Mouse (Mus musculus) MEL (cell line): ENCODE measurements around the gene Uba52. TPM values are rescaled to one million over a fixed set of nuclear protein-coding genes. Genes with fewer than 3 reads are reported as not detected.

Experiments
- DNase-seq: peaks from one replicate; pipeline ENCODE4 v3.0.0; 2011; ENCODE audit warnings: low read depth, low spot score
- H3K27ac ChIP-seq: 2 replicates; pipeline ENCODE4 v1.5.1; 2012; ENCODE audit warnings: low read depth, mild to moderate bottlenecking, control low read depth, low read length, moderate library complexity; ENCODE audit not compliant: control insufficient read depth
- H3K27me3 ChIP-seq, 2 experiments: fragments of 150-350 bp in 1 of 2; sonication (generic) in 1 of 2; 2 replicates each; pipeline ENCODE4 v1.6.1; 2012; ENCODE audit warnings: low read length in 2 of 2, mild to moderate bottlenecking in 2 of 2, improper control_type of control experiment in 1 of 2, moderate library complexity in 1 of 2; ENCODE audit not compliant: insufficient read depth in 2 of 2, control insufficient read depth in 1 of 2
- H3K36me3 ChIP-seq, 2 experiments: 2 replicates each; pipeline ENCODE4 v1.6.1; 2012 to 2014; ENCODE audit warnings: low read length in 2 of 2, improper control_type of control experiment in 1 of 2, inconsistent platforms in 1 of 2, mild to moderate bottlenecking in 1 of 2; ENCODE audit not compliant: insufficient read depth in 2 of 2, control insufficient read depth in 1 of 2
- H3K4me1 ChIP-seq, 2 experiments: fragments of 150-350 bp in 1 of 2; sonication (generic) in 1 of 2; 2 replicates each; pipeline ENCODE4 v1.6.1; 2012; ENCODE audit warnings: low read length in 2 of 2, improper control_type of control experiment in 1 of 2, mild to moderate bottlenecking in 1 of 2; ENCODE audit not compliant: insufficient read depth in 2 of 2, control insufficient read depth in 1 of 2
- H3K4me3 ChIP-seq, 2 experiments: fragments of 150-350 bp in 1 of 2; sonication (generic) in 1 of 2; 2 replicates each; pipeline ENCODE4 v1.5.1; 2012; ENCODE audit warnings: low read depth in 2 of 2, low read length in 2 of 2, mild to moderate bottlenecking in 2 of 2, moderate library complexity in 2 of 2, control low read depth in 1 of 2, improper control_type of control experiment in 1 of 2; ENCODE audit not compliant: control insufficient read depth in 1 of 2, insufficient read depth in 1 of 2
- H3K79me2 ChIP-seq: 2 replicates; pipeline ENCODE4 v1.6.1; 2012; ENCODE audit warnings: mild to moderate bottlenecking, low read length, moderate library complexity; ENCODE audit not compliant: control insufficient read depth, poor library complexity, insufficient read depth
- H3K9ac ChIP-seq: 2 replicates; pipeline ENCODE4 v1.6.1; 2012; ENCODE audit warnings: low read depth, mild to moderate bottlenecking, control low read depth, low read length, moderate library complexity; ENCODE audit not compliant: control insufficient read depth, poor library complexity, severe bottlenecking
- H3K9me3 ChIP-seq: fragments of 150-350 bp; sonication (generic); replicated peaks from 2 replicates; pipeline ENCODE4 v1.6.1; 2012; ENCODE audit warnings: mild to moderate bottlenecking, low read length, improper control_type of control experiment, moderate library complexity; ENCODE audit not compliant: insufficient read depth
- CHD1 ChIP-seq: IDR thresholded peaks from 2 replicates; pipeline ENCODE4 v1.6.1; 2012; ENCODE audit warnings: low read depth, mild to moderate bottlenecking, inconsistent platforms, low read length, improper control_type of control experiment
- CTCF ChIP-seq, 3 experiments: IDR thresholded peaks in 2 of 3; conservative IDR thresholded peaks in 1 of 3; 2 replicates each; pipeline ENCODE4 v1.5.1; 2011 to 2012; ENCODE audit warnings: low read length in 3 of 3, low read depth in 2 of 3, mild to moderate bottlenecking in 2 of 3, improper control_type of control experiment in 1 of 3, inconsistent platforms in 1 of 3, mixed read lengths in 1 of 3, moderate library complexity in 1 of 3; ENCODE audit not compliant: control insufficient read depth in 1 of 3, insufficient read depth in 1 of 3, poor library complexity in 1 of 3, severe bottlenecking in 1 of 3
- E2F4 ChIP-seq: IDR thresholded peaks from 2 replicates; pipeline ENCODE4 v1.6.1; 2011; ENCODE audit warnings: low read depth, low read length, improper control_type of control experiment, borderline replicate concordance
- EP300 ChIP-seq, 2 experiments: IDR thresholded peaks; 2 replicates each; pipeline ENCODE4 v1.6.1; 2011; ENCODE audit warnings: improper control_type of control experiment in 2 of 2, low read length in 2 of 2, low read depth in 1 of 2, mild to moderate bottlenecking in 1 of 2
- ETS1 ChIP-seq: IDR thresholded peaks from 2 replicates; pipeline ENCODE4 v1.6.1; 2012; ENCODE audit warnings: low read depth, mild to moderate bottlenecking, inconsistent platforms, low read length, improper control_type of control experiment, moderate library complexity
- GABPA ChIP-seq: IDR thresholded peaks from 2 replicates; pipeline ENCODE4 v1.6.1; 2012; ENCODE audit warnings: low read depth, mild to moderate bottlenecking, inconsistent platforms, low read length, improper control_type of control experiment, moderate library complexity
- JUND ChIP-seq: IDR thresholded peaks from 2 replicates; pipeline ENCODE4 v1.6.1; 2011; ENCODE audit warnings: low read depth, mild to moderate bottlenecking, improper control_type of control experiment, low read length
- KAT2A ChIP-seq: conservative IDR thresholded peaks from 2 replicates; pipeline ENCODE4 v1.6.1; 2012; ENCODE audit warnings: low read depth, low read length, improper control_type of control experiment, inconsistent platforms
- MEF2A ChIP-seq: IDR thresholded peaks from 2 replicates; pipeline ENCODE4 v1.6.1; 2014; ENCODE audit warnings: low read depth, mild to moderate bottlenecking, inconsistent platforms, low read length, improper control_type of control experiment; ENCODE audit not compliant: poor library complexity, insufficient replicate concordance, severe bottlenecking; ENCODE audit errors: extremely low read depth
- MYC ChIP-seq: IDR thresholded peaks from 2 replicates; pipeline ENCODE4 v1.6.1; 2011; ENCODE audit warnings: low read depth, mild to moderate bottlenecking, low read length, improper control_type of control experiment, moderate library complexity
- NRF1 ChIP-seq: IDR thresholded peaks from 2 replicates; pipeline ENCODE4 v1.6.1; 2014; ENCODE audit warnings: low read depth, mild to moderate bottlenecking, inconsistent platforms, low read length, improper control_type of control experiment, moderate library complexity; ENCODE audit not compliant: poor library complexity, insufficient read depth, severe bottlenecking
- POLR2AphosphoS2 ChIP-seq: IDR thresholded peaks from 2 replicates; pipeline ENCODE4 v1.6.1; 2011; ENCODE audit warnings: low read length, improper control_type of control experiment
- RAD21 ChIP-seq: IDR thresholded peaks from 2 replicates; pipeline ENCODE4 v1.6.1; 2011; ENCODE audit warnings: mild to moderate bottlenecking, low read depth, low read length, improper control_type of control experiment
- TBP ChIP-seq: IDR thresholded peaks from 2 replicates; pipeline ENCODE4 v1.8.0; 2011; ENCODE audit warnings: low read depth, low read length, improper control_type of control experiment
- ZKSCAN1 ChIP-seq: IDR thresholded peaks from 2 replicates; pipeline ENCODE4 v1.6.1; 2012; ENCODE audit warnings: low read depth, mild to moderate bottlenecking, inconsistent platforms, low read length, improper control_type of control experiment, moderate library complexity
- polyA plus RNA-seq, 2 experiments: library from polyadenylated mRNA; stranded (reverse) in 1 of 2; unstranded in 1 of 2; fragments of >175 nt in 1 of 2; fragments of >200 nt in 1 of 2; gene quantifications; 2 replicates each; pipeline versions ENCODE4 v1.2.1 to v1.2.4; 2012; ENCODE audit warnings: low replicate concordance in 2 of 2, low read depth in 1 of 2; ENCODE audit not compliant: insufficient read length in 2 of 2, insufficient read depth in 1 of 2, missing spikeins in 1 of 2
- total RNA-seq: library from RNA; depleted of rRNA; stranded (reverse); fragments of 300-350 nt; gene quantifications from 2 replicates; pipeline ENCODE4 v1.2.3, GENCODE M21; 2012; rRNA removed

The Uba52 gene
- total and polyA plus RNA-seq, 3 experiments = 2,814 to 3,633 TPM; not detected in 1

DNA sequence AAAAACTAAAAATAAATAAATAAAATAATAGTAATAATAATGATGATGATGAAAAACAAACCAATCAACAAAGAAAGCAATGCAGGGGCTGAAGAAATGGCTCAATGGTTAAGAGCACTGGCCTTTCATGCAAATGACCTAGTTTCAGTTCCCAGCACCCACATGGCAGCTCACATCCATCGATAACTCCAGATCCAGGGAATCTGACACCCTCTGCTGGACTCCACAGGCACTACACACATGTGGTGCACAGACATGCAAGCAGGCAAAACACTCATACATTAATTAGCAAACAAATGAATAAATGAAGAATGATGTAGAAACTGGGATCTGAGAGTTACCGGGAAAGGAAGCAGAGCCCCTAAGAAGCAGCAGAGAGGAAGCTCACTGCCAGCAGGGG, 51.0 kb downstream of the Uba52 start:
- H3K27me3 ChIP-seq = no peaks in the 10 kb centered on the region
- no peak overlapping the region for H3K4me3 ChIP-seq
- H3K9ac ChIP-seq = no peak overlapping the region
- H3K79me2 ChIP-seq = no peaks in the 10 kb centered on the region
- no peaks in the 10 kb centered on the region for H3K4me1 ChIP-seq
- H3K9me3 ChIP-seq = no peaks in the 10 kb centered on the region
- no peaks in the 10 kb centered on the region; a peak in 1 of 4 replicates for H3K36me3 ChIP-seq
- TF ChIP-seq CTCF (IDR thresholded peaks at IDR 0.05 in 2 of 3, conservative IDR thresholded peaks at IDR 0.05 in 1 of 3; ENCODE audit: control insufficient read depth in 1 of 3, insufficient read depth in 1 of 3, low read depth in 2 of 3, low read length in 3 of 3, poor library complexity in 1 of 3, severe bottlenecking in 1 of 3) (peak; percentile 14 to 33 (median 21); a peak in 3 of 6 replicates), RAD21 (peak; percentile 4), ETS1 (no peak)
- TF ChIP-seq, all 39 proteins: peak for 2
- H3K27ac ChIP-seq = no peak overlapping the region
- DNase-seq = peak; percentile 18

DNA sequence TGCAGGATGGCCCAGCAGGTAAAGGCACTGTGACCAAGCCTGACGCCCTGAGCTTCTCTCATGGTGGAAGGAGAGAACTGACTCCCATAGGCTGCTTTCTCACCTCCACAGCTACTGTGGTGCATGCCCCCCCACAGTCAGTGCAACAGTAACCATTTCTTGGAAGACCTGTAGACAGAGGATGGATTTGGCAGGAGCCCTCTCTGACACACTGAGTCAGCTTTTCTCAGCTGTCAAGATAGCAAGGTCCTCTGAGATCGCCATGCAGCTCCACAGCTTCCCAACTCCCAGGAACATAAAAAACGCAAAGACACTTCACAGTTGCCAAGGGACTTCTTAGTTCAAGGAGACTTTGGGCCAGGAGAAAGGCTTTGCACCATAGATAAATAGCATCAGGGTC, 52.1 kb downstream of the Uba52 start:
- TF ChIP-seq NRF1 (no peak), E2F4 (no peak), POLR2AphosphoS2 (no peak), RAD21 (no peak), EP300 (IDR thresholded peaks at IDR 0.05; ENCODE audit: low read depth in 1 of 2, low read length in 2 of 2) (no peak), MYC (no peak), JUND (no peak), GABPA (no peak), CHD1 (no peak), MEF2A (no peak), ZKSCAN1 (no peak), KAT2A (no peak), TBP (no peak)
- H3K79me2 ChIP-seq = no peaks in the 10 kb centered on the region
- no peaks in the 10 kb centered on the region; a peak in 1 of 4 replicates for H3K36me3 ChIP-seq
- H3K9me3 ChIP-seq = no peaks in the 10 kb centered on the region
- no peak for DNase-seq
- no peak overlapping the region for H3K9ac ChIP-seq
- no peak overlapping the region for H3K4me3 ChIP-seq
- H3K27me3 ChIP-seq = no peaks in the 10 kb centered on the region
- H3K27ac ChIP-seq = no peak overlapping the region
- H3K4me1 ChIP-seq = no peaks in the 10 kb centered on the region

Other genes starting within 250 kb of the Uba52 start
- gene Homer3, start 228.0 kb downstream of the Uba52 start, total RNA-seq = 8.2 and 12.2 TPM in 2 replicates
- 10 to 100 TPM in 1 of 2 experiments, not detected in 1; 22.8 TPM for gene Homer3, start 228.0 kb downstream of the Uba52 start, polyA plus RNA-seq
- 94.1 and 102 TPM in 2 replicates for gene Ddx49, start 208.3 kb downstream of the Uba52 start, total RNA-seq
- gene Ddx49, start 208.3 kb downstream of the Uba52 start, polyA plus RNA-seq = 100 to 1,000 TPM in 1 of 2 experiments, not detected in 1; 116 TPM
- gene Cope, start 208.3 kb downstream of the Uba52 start, total RNA-seq = 132 and 134 TPM in 2 replicates
- 100 to 1,000 TPM in 1 of 2 experiments, not detected in 1; 232 TPM for gene Cope, start 208.3 kb downstream of the Uba52 start, polyA plus RNA-seq
- gene Cers1, start 195.0 kb downstream of the Uba52 start, total RNA-seq = 3.4 and 5.0 TPM in 2 replicates
- gene Cers1, start 195.0 kb downstream of the Uba52 start, polyA plus RNA-seq = 1 to 10 TPM in 1 of 2 experiments, not detected in 1; 7.7 TPM
- gene Gdf1, start 181.0 kb downstream of the Uba52 start, total RNA-seq = 1.9 and 2.6 TPM in 2 replicates
- 1 to 10 TPM in 1 of 2 experiments, not detected in 1; 1.9 TPM for gene Gdf1, start 181.0 kb downstream of the Uba52 start, polyA plus RNA-seq
- gene Upf1, start 157.5 kb downstream of the Uba52 start, total RNA-seq = 55.4 and 56.3 TPM in 2 replicates
- 100 to 1,000 TPM in 1 of 2 experiments, 10 to 100 TPM in 1; 89.5 to 289 TPM for gene Upf1, start 157.5 kb downstream of the Uba52 start, polyA plus RNA-seq
- gene Comp, start 137.2 kb downstream of the Uba52 start, total RNA-seq = not detected in 2 replicates
- under 1 TPM in 1 of 2 experiments, not detected in 1; 0.54 TPM for gene Comp, start 137.2 kb downstream of the Uba52 start, polyA plus RNA-seq
- gene Crtc1, start 71.2 kb downstream of the Uba52 start, total RNA-seq = 3.0 and 3.3 TPM in 2 replicates
- 10 to 100 TPM in 1 of 2 experiments, not detected in 1; 18.0 TPM for gene Crtc1, start 71.2 kb downstream of the Uba52 start, polyA plus RNA-seq
- 7.6 and 8.0 TPM in 2 replicates for gene Klhl26, start 33.8 kb downstream of the Uba52 start, total RNA-seq
- 10 to 100 TPM in 1 of 2 experiments, not detected in 1; 11.4 TPM for gene Klhl26, start 33.8 kb downstream of the Uba52 start, polyA plus RNA-seq
- not detected in 2 replicates for gene Tmem59l, start 23.4 kb downstream of the Uba52 start, total RNA-seq
- gene Tmem59l, start 23.4 kb downstream of the Uba52 start, polyA plus RNA-seq = not detected
- gene Crlf1, start 17.6 kb downstream of the Uba52 start, total RNA-seq = 3.8 and 6.6 TPM in 2 replicates
- 10 to 100 TPM in 1 of 2 experiments, not detected in 1; 26.6 TPM for gene Crlf1, start 17.6 kb downstream of the Uba52 start, polyA plus RNA-seq
- 200 and 204 TPM in 2 replicates for gene Rex1bd, start 4.0 kb downstream of the Uba52 start, total RNA-seq
- 100 to 1,000 TPM in 1 of 2 experiments, not detected in 1; 145 TPM for gene Rex1bd, start 4.0 kb downstream of the Uba52 start, polyA plus RNA-seq
- gene Fkbp8, start 16.9 kb upstream of the Uba52 start, total RNA-seq = 212 and 215 TPM in 2 replicates
- gene Fkbp8, start 16.9 kb upstream of the Uba52 start, polyA plus RNA-seq = 100 to 1,000 TPM in 1 of 2 experiments, not detected in 1; 349 TPM
- 49.1 and 54.4 TPM in 2 replicates for gene Kxd1, start 17.2 kb upstream of the Uba52 start, total RNA-seq
- gene Kxd1, start 17.2 kb upstream of the Uba52 start, polyA plus RNA-seq = 10 to 100 TPM in 1 of 2 experiments, not detected in 1; 77.4 TPM
- gene Ell, start 28.7 kb upstream of the Uba52 start, total RNA-seq = 10.8 and 12.4 TPM in 2 replicates
- 10 to 100 TPM in 1 of 2 experiments, not detected in 1; 25.9 TPM for gene Ell, start 28.7 kb upstream of the Uba52 start, polyA plus RNA-seq
- 84.1 and 90.9 TPM in 2 replicates for gene Isyna1, start 83.6 kb upstream of the Uba52 start, total RNA-seq
- 100 to 1,000 TPM in 1 of 2 experiments, not detected in 1; 189 TPM for gene Isyna1, start 83.6 kb upstream of the Uba52 start, polyA plus RNA-seq
- 80.2 and 84.9 TPM in 2 replicates for gene Ssbp4, start 98.1 kb upstream of the Uba52 start, total RNA-seq
- 100 to 1,000 TPM in 1 of 2 experiments, not detected in 1; 212 TPM for gene Ssbp4, start 98.1 kb upstream of the Uba52 start, polyA plus RNA-seq
- gene Lrrc25, start 105.4 kb upstream of the Uba52 start, total RNA-seq = 0.20 and 0.39 TPM in 2 replicates
- 1 to 10 TPM in 1 of 2 experiments, not detected in 1; 1.1 TPM for gene Lrrc25, start 105.4 kb upstream of the Uba52 start, polyA plus RNA-seq
- 0.15 and 1.8 TPM in 2 replicates for gene Gdf15, start 121.7 kb upstream of the Uba52 start, total RNA-seq
- gene Gdf15, start 121.7 kb upstream of the Uba52 start, polyA plus RNA-seq = under 1 TPM in 1 of 2 experiments, not detected in 1; 0.63 TPM
- 12.6 and 13.7 TPM in 2 replicates for gene Pgpep1, start 149.6 kb upstream of the Uba52 start, total RNA-seq
- gene Pgpep1, start 149.6 kb upstream of the Uba52 start, polyA plus RNA-seq = 10 to 100 TPM in 1 of 2 experiments, not detected in 1; 19.5 TPM
- 152 and 172 TPM in 2 replicates for gene Lsm4, start 162.4 kb upstream of the Uba52 start, total RNA-seq
- 1,000 to 10,000 TPM in 1 of 2 experiments, 100 to 1,000 TPM in 1; 514 to 2,024 TPM for gene Lsm4, start 162.4 kb upstream of the Uba52 start, polyA plus RNA-seq
- gene Jund, start 188.1 kb upstream of the Uba52 start, total RNA-seq = 11.1 and 16.5 TPM in 2 replicates
- 10 to 100 TPM in 1 of 2 experiments, not detected in 1; 18.8 TPM for gene Jund, start 188.1 kb upstream of the Uba52 start, polyA plus RNA-seq
- 0.03 TPM in 1 of 2 replicates, not detected in the other for gene Iqcn, start 192.7 kb upstream of the Uba52 start, total RNA-seq
- gene Iqcn, start 192.7 kb upstream of the Uba52 start, polyA plus RNA-seq = not detected
- 0.19 and 0.20 TPM in 2 replicates for gene Gm3336, start 207.7 kb upstream of the Uba52 start, total RNA-seq
- gene Gm3336, start 207.7 kb upstream of the Uba52 start, polyA plus RNA-seq = under 1 TPM in 1 of 2 experiments, not detected in 1; 0.72 TPM
- gene Pde4c, start 212.9 kb upstream of the Uba52 start, total RNA-seq = 0.65 and 0.75 TPM in 2 replicates
- 1 to 10 TPM in 1 of 2 experiments, not detected in 1; 3.0 TPM for gene Pde4c, start 212.9 kb upstream of the Uba52 start, polyA plus RNA-seq
- 1.8 TPM in 2 replicates for gene Rab3a, start 243.9 kb upstream of the Uba52 start, total RNA-seq
- gene Rab3a, start 243.9 kb upstream of the Uba52 start, polyA plus RNA-seq = 1 to 10 TPM in 1 of 2 experiments, not detected in 1; 5.6 TPM